Mouse (Mus musculus) ES-E14 (cell line): ENCODE results near the gene Nf2.

Experiments used
- CHD2 ChIP-seq: IDR thresholded peaks from 2 replicates; pipeline ENCODE4 v1.6.1; 2014; ENCODE audit warnings: mild to moderate bottlenecking, low read depth, low read length, inconsistent platforms
- HCFC1 ChIP-seq: IDR thresholded peaks from 2 replicates; pipeline ENCODE4 v1.6.1; 2012; ENCODE audit warnings: low read length, inconsistent platforms, borderline replicate concordance; ENCODE audit not compliant: insufficient read depth
- MAFK ChIP-seq: IDR thresholded peaks from 2 replicates; pipeline ENCODE4 v1.6.1; 2014; ENCODE audit warnings: mild to moderate bottlenecking, low read depth, low read length, inconsistent platforms; ENCODE audit not compliant: insufficient read depth
- ZC3H11A ChIP-seq: IDR thresholded peaks from 2 replicates; pipeline ENCODE4 v1.6.1; 2012; ENCODE audit warnings: low read depth, mild to moderate bottlenecking, inconsistent platforms, low read length, borderline replicate concordance
- ZNF384 ChIP-seq: IDR thresholded peaks from 2 replicates; pipeline ENCODE4 v1.6.1; 2012; ENCODE audit warnings: low read depth, low read length, inconsistent platforms

GRCm38 (mm10) chr11:4721728-4722127, 127.6 kb downstream of the Nf2 start:
- TF ChIP-seq ZC3H11A: no peak
- no peak for TF ChIP-seq MAFK
- no peak for TF ChIP-seq HCFC1
- no peak for TF ChIP-seq ZNF384
- TF ChIP-seq CHD2: no peak
